Mouse (Mus musculus) adrenal gland, postnatal 25 days (tissue): ENCODE data around the gene Cbx7. TPM values are rescaled to one million over a fixed set of nuclear protein-coding genes. Genes with fewer than 3 reads are reported as not detected.

Experiments used
- DNase-seq: peaks from one replicate; pipeline ENCODE4 v3.0.0; 2021; ENCODE audit warnings: mixed read lengths
- microRNA-seq, 2 experiments: library from miRNA; unstranded; fragments of <30 nt; microRNA quantifications; one replicate each; pipeline ENCODE4 v1.2.0; 2021
- total RNA-seq: library from RNA; stranded (reverse); gene quantifications from 2 replicates; pipeline ENCODE4 v1.2.3, GENCODE M21; 2021

Gene Cbx7
- total RNA-seq, 1 experiment from 2014 or later: 22.4 TPM

DNA sequence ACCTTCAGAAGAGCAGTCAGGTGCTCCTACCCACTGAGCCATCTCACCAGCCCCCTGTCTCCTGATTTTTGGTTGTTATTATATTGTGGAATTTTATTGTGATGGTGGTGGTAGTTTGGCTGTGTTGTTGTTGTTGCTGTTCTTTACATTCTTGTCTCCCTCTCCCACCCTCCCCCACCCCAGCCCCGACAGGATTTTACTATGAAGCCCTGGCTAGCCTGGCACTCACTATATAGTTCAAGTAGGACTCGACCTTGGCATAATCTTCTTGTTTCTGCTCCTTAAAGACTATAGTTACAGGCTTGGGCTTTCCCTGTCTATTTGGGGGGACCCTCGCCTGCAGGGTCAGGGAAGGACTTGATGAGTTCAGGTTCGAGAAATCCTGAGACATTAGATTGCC, 76.6 kb downstream of the Cbx7 start:
- DNase-seq: no peak

GRCm38 (mm10) chr15:79893824-79894123, 77.1 kb downstream of the Cbx7 start:
- DNase-seq: no peak

- no peak for DNase-seq
These were observed 77.7 kb downstream of the Cbx7 start for GRCm38 (mm10) chr15:79892995-79893823.

DNA sequence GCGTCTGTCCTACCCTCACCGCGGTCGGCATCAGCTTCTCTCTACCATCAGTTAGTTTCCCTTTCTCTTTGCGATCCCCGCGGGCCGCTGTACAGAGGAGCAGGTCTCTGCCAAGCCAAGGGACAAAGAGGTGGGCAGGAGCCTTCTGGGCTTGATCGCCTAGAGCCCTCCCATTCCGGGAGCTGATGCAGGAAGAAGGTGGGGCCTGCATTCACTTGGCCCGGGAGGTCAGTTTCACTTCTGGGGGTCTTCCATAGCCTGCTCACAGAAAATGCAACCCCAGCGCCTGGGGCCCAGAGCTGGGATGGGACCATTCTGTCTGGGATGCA, 78.7 kb downstream of the Cbx7 start:
- peak; percentile 71 for DNase-seq

GRCm38 (mm10) chr15:79891436-79892212, 79.3 kb downstream of the Cbx7 start, which contains the start of gene Apobec3:
Gene Apobec3 (plus strand): TSS chr15:79891659.
- DNase-seq: peak; percentile 75

GRCm38 (mm10) chr15:79884820-79885219, 86.1 kb downstream of the Cbx7 start:
- no peak for DNase-seq

- peak; percentile 95 for DNase-seq
These were observed 87.5 kb downstream of the Cbx7 start for GRCm38 (mm10) chr15:79883352-79883822.

GRCm38 (mm10) chr15:79882623-79883267, 88.2 kb downstream of the Cbx7 start:
- no peak for DNase-seq

DNA sequence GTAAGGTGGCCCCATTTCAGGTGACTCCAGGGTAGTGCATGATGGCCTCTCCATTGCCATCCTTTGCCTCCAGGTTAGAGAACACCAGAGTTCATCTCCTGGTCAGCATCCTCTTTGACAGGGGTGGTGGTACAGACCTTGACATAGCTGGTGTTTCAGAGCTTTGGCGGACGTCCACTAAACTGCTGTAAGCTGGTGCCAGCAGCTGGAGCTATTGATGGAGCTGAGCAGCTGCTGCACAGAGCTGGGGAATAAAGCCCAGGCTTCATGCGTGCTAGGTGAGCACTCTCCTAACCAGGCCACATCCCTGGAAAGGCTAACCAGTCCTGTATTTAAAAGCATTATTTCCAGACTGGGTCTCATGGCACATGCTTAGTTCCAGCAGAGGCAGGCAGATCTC, 90.4 kb downstream of the Cbx7 start:
- peak; percentile 10 for DNase-seq

GRCm38 (mm10) chr15:79879319-79879718, 91.6 kb downstream of the Cbx7 start:
- peak; percentile 83 for DNase-seq

DNA sequence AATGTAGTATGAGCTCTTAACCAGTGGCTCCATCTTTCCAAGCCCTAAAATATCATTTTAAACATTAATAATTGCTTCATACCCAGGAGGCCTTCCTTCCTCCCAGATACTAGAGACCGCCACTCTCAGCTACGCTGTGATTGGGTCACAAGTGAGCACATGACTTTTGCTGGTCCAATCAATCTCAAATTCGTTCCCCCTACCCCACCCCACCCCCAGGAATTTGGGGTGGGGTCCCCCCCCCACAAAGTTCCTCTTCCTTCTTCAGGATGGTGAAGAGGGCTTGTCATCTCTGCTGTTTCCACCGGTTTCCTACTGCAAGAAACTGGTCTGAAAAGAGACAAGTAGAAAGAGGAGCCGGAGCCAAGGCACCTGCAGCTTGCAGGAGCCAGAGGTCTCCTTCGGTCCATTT, 92.2 kb downstream of the Cbx7 start:
- no peak for DNase-seq

- peak; percentile 14 for DNase-seq
These were observed 95.5 kb downstream of the Cbx7 start for GRCm38 (mm10) chr15:79875261-79875995.

GRCm38 (mm10) chr15:79873995-79874394, 96.9 kb downstream of the Cbx7 start:
- no peak for DNase-seq

DNA sequence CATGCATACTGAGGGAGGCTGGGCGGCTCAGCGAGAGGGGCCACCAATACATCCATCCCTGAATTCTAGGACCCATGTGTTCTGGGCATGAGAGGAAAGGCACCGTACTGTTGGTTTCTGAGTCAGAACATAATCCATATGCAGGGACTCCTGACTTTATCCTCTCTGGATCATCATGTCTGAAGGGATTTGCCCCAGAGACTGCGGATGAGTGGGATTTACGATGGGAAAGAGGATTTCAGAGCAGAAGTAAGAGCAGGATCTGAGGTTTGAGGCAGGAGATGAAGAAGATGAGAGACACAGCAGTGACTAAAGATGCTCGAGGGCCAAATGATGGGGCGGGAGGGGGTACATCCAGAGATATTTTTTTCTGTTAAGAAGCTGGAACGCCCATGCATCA, 97.4 kb downstream of the Cbx7 start:
- DNase-seq: no peak

- DNase-seq: no peak
These were observed 103.5 kb downstream of the Cbx7 start for GRCm38 (mm10) chr15:79867260-79868002.

Small RNA genes lying within 50 kb of the gene (microRNA-seq; reads per million reads assigned to microRNA genes)
- gene Mir7213: 2.1 to 2.7 reads per million in 2 experiments

Other genes with a start within 250 kb of the Cbx7 start
- gene Sun2, start 228.6 kb downstream of the Cbx7 start, total RNA-seq: 44.0 and 50.9 TPM in 2 replicates
- 17.7 and 23.1 TPM in 2 replicates for gene Dnal4, start 193.3 kb downstream of the Cbx7 start, total RNA-seq
- 4.6 and 6.8 TPM in 2 replicates for gene Nptxr, start 166.4 kb downstream of the Cbx7 start, total RNA-seq
- gene Npcd, start 136.9 kb downstream of the Cbx7 start, total RNA-seq: 1.7 and 2.6 TPM in 2 replicates
- 55.3 and 73.0 TPM in 2 replicates for gene Cbx6, start 136.4 kb downstream of the Cbx7 start, total RNA-seq
- gene Apobec3, start 79.5 kb downstream of the Cbx7 start, total RNA-seq: 17.5 and 25.0 TPM in 2 replicates
- gene Pdgfb, start 43.9 kb upstream of the Cbx7 start, total RNA-seq: 48.1 and 48.6 TPM in 2 replicates
- 22.2 and 27.6 TPM in 2 replicates for gene Syngr1, start 120.2 kb upstream of the Cbx7 start, total RNA-seq
- 485 and 642 TPM in 2 replicates for gene Rpl3, start 120.7 kb upstream of the Cbx7 start, total RNA-seq
- 20.5 and 26.7 TPM in 2 replicates for gene Tab1, start 162.0 kb upstream of the Cbx7 start, total RNA-seq
- 5.9 and 7.4 TPM in 2 replicates for gene Mgat3, start 202.6 kb upstream of the Cbx7 start, total RNA-seq